Mouse (Mus musculus): ENCODE results near the gene Washc2.
"Not testable (repeated sequence)": the region's sequence is repeated elsewhere in the genome, so short reads cannot be mapped to it uniquely, and the experiment has no call there.

Washc2 gene

DNA sequence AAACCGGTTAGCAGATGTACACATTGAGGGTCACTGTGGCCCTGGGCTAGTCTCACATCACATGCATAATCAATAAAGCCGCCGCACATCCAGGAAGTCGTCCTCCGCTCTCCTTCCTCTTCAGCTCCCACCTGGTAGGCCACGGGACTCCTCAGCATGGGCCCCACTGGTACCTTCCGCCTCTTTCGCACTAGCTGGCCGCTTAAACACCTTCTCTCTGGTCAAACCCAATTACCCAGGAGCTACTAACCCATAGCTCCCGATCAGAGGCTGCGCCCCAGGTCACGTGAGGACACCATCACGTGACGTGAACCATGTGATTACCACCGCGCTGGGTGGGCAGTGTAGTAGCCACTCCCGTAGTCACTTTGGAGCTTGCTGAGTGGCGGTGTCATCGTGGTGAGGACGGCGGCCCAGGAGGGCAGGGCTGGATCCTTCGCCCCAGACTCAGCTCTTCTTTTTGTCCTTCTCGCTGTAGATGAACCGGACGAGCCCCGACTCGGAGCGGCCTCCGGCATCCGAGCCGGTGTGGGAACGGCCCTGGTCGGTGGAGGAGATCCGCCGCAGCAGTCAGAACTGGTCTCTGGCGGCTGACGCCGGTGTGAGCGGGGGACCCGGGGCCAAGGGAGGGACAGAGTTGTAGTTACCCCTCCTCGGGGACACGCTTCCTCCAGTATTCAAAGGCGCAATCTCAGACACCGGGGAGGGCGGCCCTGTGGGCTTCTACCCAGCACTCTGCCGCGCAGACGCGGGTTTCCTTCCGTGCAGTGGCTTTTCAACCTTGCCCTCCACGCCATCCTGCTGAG, at the start of gene Washc2:
Washc2 (plus strand) TSS at position 310 of the 806 bp plus-strand sequence.
- in situ Hi-C loops (cut with MboI; ENCODE audit: low pct_unique_long_range_greater_than_20kb in 1 of 2, low sequenced_read_pairs in 2 of 2, unreplicated experiment in 1 of 2) = no loop called here

DNA sequence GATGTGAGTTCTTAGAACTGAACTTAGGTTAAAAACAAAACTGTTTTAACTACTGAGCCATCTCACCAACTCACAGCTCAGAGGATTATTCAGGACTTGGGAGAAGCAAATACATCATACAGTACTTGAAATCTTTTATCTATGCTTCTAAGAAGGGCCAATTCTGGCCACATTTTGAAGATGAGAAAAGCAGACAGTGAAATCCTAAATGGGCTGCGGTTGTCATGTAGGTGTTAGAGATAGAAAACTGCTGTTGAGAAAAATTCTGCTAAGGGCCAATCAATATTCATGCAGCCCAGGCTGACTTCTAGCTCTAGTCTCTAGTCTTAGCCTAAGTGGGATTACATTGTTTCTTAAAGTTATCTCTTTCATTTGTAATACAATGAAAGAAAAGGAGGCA, 41.5 kb upstream of the Washc2 start:
- in situ Hi-C loops (cut with MboI; ENCODE audit: low pct_unique_long_range_greater_than_20kb in 1 of 2, low sequenced_read_pairs in 2 of 2, unreplicated experiment in 1 of 2) = no loop called here

DNA sequence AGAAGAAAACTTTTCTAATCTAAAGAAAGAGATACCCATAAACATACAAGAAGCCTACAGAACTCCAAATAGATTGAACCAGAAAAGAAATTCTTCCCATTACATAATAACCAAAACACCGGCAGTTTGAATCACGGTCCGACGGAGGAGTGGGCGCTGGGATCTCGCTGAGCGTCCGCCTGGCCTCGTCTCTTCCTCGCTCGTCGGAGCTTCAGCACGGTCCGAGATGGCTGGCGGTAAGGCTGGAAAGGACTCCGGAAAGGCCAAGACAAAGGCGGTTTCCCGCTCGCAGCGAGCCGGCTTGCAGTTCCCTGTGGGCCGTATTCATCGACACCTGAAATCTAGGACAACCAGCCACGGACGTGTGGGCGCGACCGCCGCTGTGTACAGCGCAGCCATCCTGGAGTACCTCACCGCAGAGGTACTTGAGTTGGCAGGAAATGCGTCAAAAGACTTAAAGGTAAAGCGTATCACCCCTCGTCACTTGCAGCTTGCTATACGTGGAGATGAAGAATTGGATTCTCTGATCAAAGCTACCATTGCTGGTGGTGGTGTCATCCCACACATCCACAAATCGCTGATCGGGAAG, 34.2 kb upstream of the Washc2 start:
- in situ Hi-C loops (cut with MboI; ENCODE audit: low pct_unique_long_range_greater_than_20kb in 1 of 2, low sequenced_read_pairs in 2 of 2, unreplicated experiment in 1 of 2) = not testable (repeated sequence)

DNA sequence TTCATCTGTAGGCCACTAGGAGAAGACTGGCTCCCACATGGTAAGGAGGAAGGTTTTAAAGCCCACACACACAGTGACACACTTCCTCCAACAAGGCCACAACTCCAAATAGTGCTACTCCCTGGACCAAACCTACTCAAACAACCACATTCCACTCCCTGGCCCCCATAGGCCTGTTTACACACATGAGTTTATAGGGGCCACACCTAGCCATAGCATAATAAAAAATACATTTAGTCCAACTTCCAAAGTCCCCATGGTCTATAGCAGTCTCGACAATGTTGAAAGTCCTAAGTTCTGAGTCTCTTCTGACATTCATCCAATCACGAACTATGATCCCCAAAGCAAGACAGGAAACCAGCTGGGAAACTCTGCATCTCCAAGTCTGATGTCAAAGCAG, 29.5 kb upstream of the Washc2 start:
- in situ Hi-C loops (cut with MboI; ENCODE audit: low pct_unique_long_range_greater_than_20kb in 1 of 2, low sequenced_read_pairs in 2 of 2, unreplicated experiment in 1 of 2) = loop anchor here in 1 of 2 experiments (25.0 kb wide), 1 partner anchor 384 kb away; the partner anchor contains the start of genes Gm5580 and Olfr214

DNA sequence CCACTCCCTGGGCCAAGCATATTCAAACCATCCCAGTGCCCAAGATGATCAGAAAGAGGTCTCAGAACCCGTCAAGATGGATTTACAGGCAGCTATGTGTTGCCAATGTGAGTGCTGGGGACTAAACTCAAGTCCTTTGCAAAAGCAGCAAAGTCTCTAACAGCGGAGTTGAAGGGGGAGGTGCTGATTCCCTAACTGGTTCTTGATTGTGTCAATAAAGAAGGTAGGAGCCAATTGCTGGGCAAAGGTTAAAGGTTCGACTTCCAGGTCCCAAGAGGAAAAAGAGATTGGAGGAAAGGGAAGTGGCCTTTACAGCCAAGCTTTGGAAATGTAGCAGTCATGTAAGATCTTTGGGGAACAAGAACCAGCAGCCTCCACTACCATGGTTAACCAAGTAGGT, 27.1 kb upstream of the Washc2 start:
- in situ Hi-C loops (cut with MboI; ENCODE audit: low pct_unique_long_range_greater_than_20kb in 1 of 2, low sequenced_read_pairs in 2 of 2, unreplicated experiment in 1 of 2) = loop anchor here in 1 of 2 experiments (25.0 kb wide), 1 partner anchor 382 kb away; the partner anchor contains the start of genes Gm5580 and Olfr214

DNA sequence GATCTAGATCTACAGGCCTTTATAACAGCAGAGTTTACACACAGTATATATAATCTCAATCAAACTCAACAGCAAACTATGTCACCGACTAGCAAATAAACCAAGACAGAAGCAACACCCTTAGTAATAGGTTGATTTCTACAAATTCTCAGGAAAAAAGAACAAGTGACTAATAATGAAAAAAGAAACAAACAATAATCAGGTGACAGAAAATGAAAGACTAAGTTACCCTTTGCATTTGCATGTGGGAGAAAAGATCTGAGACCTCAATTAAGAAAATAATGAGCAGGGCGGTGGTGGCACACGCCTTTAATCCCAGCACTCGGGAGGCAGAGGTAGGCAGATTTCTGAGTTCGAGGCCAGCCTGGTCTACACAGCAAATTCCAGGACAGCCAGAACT, 24.3 kb upstream of the Washc2 start:
- in situ Hi-C loops (cut with MboI; ENCODE audit: low pct_unique_long_range_greater_than_20kb in 1 of 2, low sequenced_read_pairs in 2 of 2, unreplicated experiment in 1 of 2) = loop anchor here in 1 of 2 experiments (25.0 kb wide), 1 partner anchor 379 kb away; the partner anchor contains the start of genes Gm5580 and Olfr214

DNA sequence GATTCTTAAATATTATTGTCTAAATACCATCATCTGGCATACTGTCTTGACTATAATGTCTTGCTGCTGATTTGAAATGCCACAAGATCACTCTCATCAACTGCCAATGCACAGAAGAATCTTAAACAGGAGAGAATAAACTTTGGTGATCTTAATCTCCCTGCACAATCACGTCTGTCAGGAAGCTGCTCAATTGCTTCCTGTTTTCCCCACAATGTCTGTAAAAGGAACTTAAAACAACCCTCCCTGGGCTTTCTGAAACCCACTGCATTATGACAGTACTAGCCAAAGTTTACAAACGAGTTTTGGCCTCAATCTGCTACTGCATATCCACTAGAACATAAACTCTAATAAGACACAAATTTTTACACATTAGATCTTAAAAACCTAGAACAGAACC, 21.4 kb upstream of the Washc2 start:
- in situ Hi-C loops (cut with MboI; ENCODE audit: low pct_unique_long_range_greater_than_20kb in 1 of 2, low sequenced_read_pairs in 2 of 2, unreplicated experiment in 1 of 2) = loop anchor here in 1 of 2 experiments (25.0 kb wide), 1 partner anchor 376 kb away; the partner anchor contains the start of genes Gm5580 and Olfr214

DNA sequence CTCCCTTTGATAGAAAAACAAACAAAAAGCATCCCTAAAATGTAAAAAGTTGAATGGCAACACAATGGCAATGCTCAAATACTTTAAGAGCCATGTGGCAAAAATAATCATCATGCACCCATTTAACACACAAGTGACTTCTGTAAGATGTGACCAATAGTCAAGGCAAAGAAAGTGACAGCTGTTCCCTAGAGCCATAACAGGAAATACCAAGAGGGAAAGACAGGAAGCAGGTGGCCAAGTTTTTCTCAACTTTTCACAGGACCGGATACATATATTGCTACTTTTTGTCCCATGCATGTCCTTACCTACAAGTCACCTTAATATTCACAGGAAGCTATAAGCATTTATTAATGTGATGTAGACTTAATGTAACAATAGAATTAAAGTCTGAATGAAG, 18.4 kb upstream of the Washc2 start:
- in situ Hi-C loops (cut with MboI; ENCODE audit: low pct_unique_long_range_greater_than_20kb in 1 of 2, low sequenced_read_pairs in 2 of 2, unreplicated experiment in 1 of 2) = loop anchor here in 1 of 2 experiments (25.0 kb wide), 1 partner anchor 373 kb away; the partner anchor contains the start of genes Gm5580 and Olfr214

DNA sequence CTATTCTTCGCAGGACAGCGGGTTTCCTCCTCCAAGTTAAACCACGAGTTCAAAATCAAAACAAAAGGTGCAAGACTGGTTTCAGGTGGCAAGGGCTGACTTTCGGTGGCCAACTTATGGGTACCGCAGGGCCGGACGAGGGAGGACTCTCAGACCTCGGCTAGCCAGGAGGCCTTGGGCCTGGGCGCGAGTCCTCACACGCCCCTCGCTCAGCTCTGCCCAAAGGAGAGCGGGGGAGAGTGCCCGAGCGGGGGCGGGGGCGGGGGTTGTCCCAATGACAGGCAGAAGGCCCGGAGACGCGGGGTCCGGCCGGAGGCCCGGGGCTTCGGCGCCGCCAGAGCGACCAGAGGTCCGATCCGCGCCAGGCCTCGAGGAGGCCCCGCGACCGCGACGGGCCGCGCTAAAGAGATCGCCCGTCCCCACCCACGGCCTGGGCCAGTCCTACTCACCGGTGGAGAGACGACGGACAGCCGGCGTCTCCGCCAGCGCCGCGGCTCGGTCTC, 15.0 kb upstream of the Washc2 start:
- in situ Hi-C loops (cut with MboI; ENCODE audit: low pct_unique_long_range_greater_than_20kb in 1 of 2, low sequenced_read_pairs in 2 of 2, unreplicated experiment in 1 of 2) = loop anchor here in 1 of 2 experiments (25.0 kb wide), 1 partner anchor 369 kb away; the partner anchor contains the start of genes Gm5580 and Olfr214

DNA sequence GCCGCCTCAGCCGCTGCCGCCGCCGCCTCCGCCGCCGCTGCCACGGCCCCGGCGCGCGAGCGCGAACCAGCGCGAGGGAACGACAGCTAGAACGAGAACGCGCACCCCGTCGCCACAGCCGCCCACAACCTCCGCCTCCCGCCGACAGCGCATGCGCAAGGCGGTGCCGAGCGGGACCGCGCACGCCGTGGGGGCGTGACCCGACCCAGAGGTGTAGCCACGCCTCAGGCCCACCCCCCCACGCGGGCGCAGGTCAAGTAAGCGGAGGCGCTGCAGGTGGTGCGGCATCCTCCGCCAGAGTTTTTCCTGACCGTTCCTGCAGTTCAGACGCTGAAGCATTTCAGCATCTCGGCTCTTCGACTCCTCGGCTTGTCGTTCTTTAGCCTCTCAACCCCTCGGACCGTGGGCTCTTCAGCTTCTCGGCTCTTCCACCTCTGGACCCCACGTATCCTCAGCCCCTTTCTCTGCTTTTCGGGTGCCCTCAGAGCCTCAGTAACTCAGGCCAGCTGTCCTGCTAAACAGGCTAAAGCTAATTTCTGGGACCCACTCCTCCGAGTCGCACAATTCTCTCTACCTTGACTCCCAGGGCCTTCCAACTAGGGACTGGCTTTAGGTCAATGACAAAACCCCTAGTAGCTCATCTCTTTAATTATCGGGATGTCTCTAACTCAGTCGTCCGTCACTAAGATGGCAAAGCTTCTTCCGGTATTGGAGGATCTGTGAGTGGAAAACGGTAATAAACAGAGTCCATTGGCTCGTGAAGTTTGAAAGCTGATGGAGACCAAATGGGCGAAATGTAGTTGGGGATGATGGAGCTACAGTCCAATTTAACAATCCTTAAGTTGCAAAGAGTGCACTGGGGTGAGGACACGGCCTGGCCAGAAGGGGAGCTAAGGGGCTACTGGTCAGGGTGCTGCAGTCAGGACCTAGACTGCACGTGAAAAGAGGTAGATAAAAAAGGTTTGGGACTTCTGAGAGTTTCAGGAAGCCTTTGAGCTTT, 14.1 kb upstream of the Washc2 start, which contains the start of gene Tmcc1:
Tmcc1 (minus strand) TSS at position 93 of the 1,000 bp plus-strand sequence.
- in situ Hi-C loops (cut with MboI; ENCODE audit: low pct_unique_long_range_greater_than_20kb in 1 of 2, low sequenced_read_pairs in 2 of 2, unreplicated experiment in 1 of 2) = loop anchor here in 1 of 2 experiments (25.0 kb wide), 1 partner anchor 369 kb away; the partner anchor contains the start of genes Gm5580 and Olfr214

DNA sequence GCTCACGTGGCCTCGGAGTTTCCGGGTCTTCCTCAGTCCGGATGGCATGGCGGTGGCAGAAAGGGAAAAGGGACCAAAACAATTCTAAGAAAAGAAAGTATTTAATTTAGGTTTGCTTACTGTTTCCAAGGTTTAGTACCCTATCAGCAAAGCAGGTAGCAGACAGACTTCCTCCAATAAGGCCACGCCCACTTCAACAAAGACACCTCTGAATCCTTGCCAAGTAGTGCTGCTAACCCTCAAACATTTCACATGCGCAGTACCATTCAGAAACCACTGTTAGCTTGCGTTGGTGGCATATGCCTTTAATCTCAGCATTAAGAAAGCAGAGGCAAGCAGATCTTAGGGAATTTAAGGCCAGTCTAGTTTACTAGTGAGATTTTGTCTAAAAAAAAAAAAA, 12.0 kb upstream of the Washc2 start:
- in situ Hi-C loops (cut with MboI; ENCODE audit: low pct_unique_long_range_greater_than_20kb in 1 of 2, low sequenced_read_pairs in 2 of 2, unreplicated experiment in 1 of 2) = loop anchor here in 1 of 2 experiments (25.0 kb wide), 1 partner anchor 366 kb away; the partner anchor contains the start of genes Gm5580 and Olfr214

DNA sequence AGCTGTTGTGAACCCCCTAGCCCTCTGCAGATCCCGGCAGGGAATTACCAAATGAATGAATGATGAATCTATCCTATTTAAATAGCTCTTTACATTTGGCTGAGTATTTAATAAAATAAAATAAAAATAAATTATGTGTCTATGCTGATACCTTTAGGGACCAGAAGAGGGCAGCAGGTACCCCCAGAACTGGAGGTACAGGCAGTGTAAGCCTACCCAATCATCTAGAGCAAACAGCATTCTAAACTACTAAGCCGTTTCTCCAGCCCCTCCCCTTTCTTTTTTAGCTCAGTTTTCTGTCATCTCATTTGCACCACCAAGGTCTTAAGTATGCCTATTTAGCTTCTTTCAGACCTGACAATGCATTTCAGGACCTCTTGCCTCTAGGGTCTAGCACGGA, 9.7 kb upstream of the Washc2 start:
- in situ Hi-C loops (cut with MboI; ENCODE audit: low pct_unique_long_range_greater_than_20kb in 1 of 2, low sequenced_read_pairs in 2 of 2, unreplicated experiment in 1 of 2) = loop anchor here in 1 of 2 experiments (25.0 kb wide), 1 partner anchor 364 kb away; the partner anchor contains the start of genes Gm5580 and Olfr214

DNA sequence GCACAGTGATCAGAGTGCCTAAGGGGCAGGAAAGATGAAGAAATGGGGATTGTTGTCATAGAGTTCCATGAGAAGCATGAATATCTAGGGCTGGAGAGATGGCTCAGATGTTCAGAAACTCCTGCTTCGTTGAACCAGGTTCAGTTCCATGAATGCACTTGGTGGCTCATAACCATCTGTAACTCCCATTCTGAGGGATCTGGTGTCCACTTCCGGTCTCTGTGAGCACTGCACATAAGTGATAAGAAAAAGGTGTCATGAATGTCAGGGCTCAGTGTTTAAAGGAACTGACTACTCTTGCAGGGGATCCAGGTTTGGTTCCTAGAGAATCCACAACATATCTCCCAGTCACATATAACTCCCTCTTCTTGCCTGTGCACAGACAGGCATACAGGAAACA, 8.2 kb upstream of the Washc2 start:
- in situ Hi-C loops (cut with MboI; ENCODE audit: low pct_unique_long_range_greater_than_20kb in 1 of 2, low sequenced_read_pairs in 2 of 2, unreplicated experiment in 1 of 2) = loop anchor here in 1 of 2 experiments (25.0 kb wide), 1 partner anchor 363 kb away; the partner anchor contains the start of genes Gm5580 and Olfr214

DNA sequence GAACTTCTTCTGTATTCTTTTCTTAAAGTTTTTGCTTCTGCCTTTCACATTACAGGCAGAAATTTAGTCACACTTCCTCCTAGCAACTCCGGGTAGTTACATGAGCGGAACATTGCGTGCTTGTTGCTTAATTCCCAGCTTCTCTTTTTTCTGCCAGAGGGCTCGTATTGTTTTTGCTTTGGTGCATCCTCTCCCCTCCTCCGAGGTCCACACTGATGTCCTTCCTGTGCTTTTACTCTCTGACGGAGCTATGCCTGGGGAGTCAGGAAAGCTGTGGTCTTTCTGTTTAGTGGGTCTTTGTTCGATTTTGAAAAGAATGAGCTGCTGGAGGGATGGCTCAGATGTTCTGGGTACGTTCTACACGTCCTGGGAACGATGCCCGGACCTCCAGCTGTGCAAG, 19.9 kb downstream of the Washc2 start:
- in situ Hi-C loops (cut with MboI; ENCODE audit: low pct_unique_long_range_greater_than_20kb in 1 of 2, low sequenced_read_pairs in 2 of 2, unreplicated experiment in 1 of 2) = no loop called here

DNA sequence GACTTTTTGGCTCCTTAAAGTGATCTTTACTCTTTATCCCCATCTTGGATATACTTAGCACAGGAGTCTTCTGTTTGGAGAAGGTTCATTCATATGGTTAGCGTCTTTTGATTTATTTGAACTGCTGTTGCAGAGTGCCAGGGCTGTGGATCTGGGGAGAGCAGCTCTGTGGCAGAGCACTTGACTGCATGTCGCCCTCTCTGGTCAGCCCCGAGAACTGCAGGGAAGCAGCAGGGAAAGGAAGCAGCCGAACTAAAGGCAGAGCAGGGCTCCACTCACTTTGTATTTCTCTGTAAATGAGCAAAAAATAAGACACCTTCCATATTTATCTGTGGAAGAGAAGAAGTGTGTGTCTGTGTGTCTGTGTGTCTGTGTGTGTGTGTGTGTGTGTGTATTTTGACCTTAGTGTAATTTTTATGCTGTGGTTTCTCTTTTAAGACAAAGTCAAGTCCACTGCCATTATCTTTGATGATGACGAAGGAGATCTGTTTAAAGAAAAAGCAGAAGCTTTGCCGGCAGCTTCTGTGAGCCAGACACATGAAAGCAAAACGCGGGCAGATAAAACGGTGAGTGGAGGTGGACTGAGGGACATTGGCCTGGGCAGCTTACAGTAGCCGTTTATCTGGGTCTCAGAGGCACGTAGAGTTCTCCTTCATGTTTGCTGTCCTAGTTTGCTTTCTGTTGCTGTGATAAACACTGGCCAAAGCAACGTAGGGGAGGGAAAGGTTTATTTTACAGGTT, 21.1 kb downstream of the Washc2 start:
- in situ Hi-C loops (cut with MboI; ENCODE audit: low pct_unique_long_range_greater_than_20kb in 1 of 2, low sequenced_read_pairs in 2 of 2, unreplicated experiment in 1 of 2) = no loop called here

DNA sequence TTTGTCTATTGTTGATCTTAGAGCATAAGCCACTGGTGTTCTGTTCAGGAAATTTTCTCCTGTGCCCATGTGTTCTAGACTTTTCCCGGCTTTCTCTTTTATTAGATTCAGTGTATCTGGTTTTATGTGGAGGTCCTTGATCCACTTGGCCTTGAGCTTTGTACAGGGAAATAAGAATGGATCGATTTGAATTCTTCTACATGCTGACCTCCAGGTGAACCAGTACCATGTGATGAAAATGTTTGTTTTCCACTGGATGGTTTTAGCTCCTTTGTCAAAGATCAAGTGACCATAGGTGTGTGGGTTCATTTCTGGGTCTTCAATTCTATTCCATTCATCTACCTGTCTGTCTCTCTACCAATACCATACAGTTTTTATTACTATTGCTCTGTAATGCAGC, 27.0 kb downstream of the Washc2 start:
- in situ Hi-C loops (cut with MboI; ENCODE audit: low pct_unique_long_range_greater_than_20kb in 1 of 2, low sequenced_read_pairs in 2 of 2, unreplicated experiment in 1 of 2) = not testable (repeated sequence)

DNA sequence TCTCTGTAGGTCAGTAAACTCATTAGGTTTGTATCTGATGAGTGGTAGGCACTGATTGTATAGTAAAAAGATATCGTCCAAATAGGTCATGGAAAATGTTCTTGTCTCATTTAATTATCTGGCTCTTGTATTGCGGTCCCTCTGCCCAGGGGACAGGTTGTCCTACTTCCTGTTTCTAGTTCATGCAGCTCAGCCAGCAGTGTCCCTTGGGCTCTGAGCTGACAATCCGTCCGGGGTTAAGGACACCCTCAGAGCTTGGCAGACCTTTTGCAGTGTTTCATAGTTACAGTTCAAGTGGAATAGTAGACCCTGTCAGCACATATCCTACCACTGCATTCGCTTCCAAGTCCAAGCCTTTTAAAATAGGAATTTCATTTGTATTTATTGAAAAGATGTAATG, 27.5 kb downstream of the Washc2 start:
- in situ Hi-C loops (cut with MboI; ENCODE audit: low pct_unique_long_range_greater_than_20kb in 1 of 2, low sequenced_read_pairs in 2 of 2, unreplicated experiment in 1 of 2) = no loop called here
